Comparison of ENCODE assay signal across 11 mouse cellular contexts in genomic region chrX:85496943-85497342, GRCm38 (mm10).
DNase-seq lines count a peak whose midpoint lies in the region; ATAC-seq and TF ChIP-seq lines count a peak whose summit lies in the region.
"Had no signal": no experiment of that assay in that cellular context is flagged by ENCODE, and none has a peak within 500 bp of the region (broad histone marks: within the 10 kb centered on the region; RNA-seq: fewer than 3 reads in every experiment).

No protein-coding gene starts in this region.

- no peak overlapping the region for H3K4me2 ChIP-seq in intestine, postnatal 0 days (replicated peaks; ENCODE audit: low read depth)
- H3K4me2 ChIP-seq in intestine, embryonic 16.5 days (ENCODE audit: low read depth, low read length) = no peak overlapping the region
- H3K4me2 ChIP-seq: embryonic facial prominence, embryonic 15.5 days had no signal

- no peaks in the 10 kb centered on the region for H3K4me1 ChIP-seq in intestine, postnatal 0 days (replicated peaks; ENCODE audit: control insufficient read depth, insufficient read depth, low read length)
- H3K4me1 ChIP-seq in intestine, embryonic 16.5 days (ENCODE audit: control insufficient read depth, insufficient read depth, low read length) = no peaks in the 10 kb centered on the region
- H3K4me1 ChIP-seq: embryonic facial prominence, embryonic 15.5 days had no signal

- 62% methylated on average over 1 of the region's 1 CpGs for WGBS in intestine, postnatal 0 days
- 68% methylated on average over 1 of the region's 1 CpGs for WGBS in intestine, embryonic 16.5 days

- H3K27me3 ChIP-seq in intestine, postnatal 0 days (replicated peaks; ENCODE audit: control insufficient read depth, insufficient read depth, low read length) = no peaks in the 10 kb centered on the region
- no peaks in the 10 kb centered on the region for H3K27me3 ChIP-seq in intestine, embryonic 16.5 days (replicated peaks; ENCODE audit: control insufficient read depth, insufficient read depth, low read length)
- H3K27me3 ChIP-seq: embryonic facial prominence, embryonic 15.5 days had no signal

- H3K36me3 ChIP-seq in intestine, postnatal 0 days (ENCODE audit: control insufficient read depth, insufficient read depth) = no peaks in the 10 kb centered on the region
- H3K36me3 ChIP-seq in intestine, embryonic 16.5 days (ENCODE audit: control insufficient read depth, insufficient read depth, low read length) = no peaks in the 10 kb centered on the region
- H3K36me3 ChIP-seq: embryonic facial prominence, embryonic 15.5 days; G1E had no signal

- DNase-seq in adrenal gland, adult 2 months = peak; percentile 6
- no peak for DNase-seq in adrenal gland, postnatal 4 days (ENCODE audit: low spot score in 2 of 2)
- DNase-seq in right cerebral cortex, adult 2 months (ENCODE audit: low spot score in 2 of 2) = peak; percentile 10 to 23
- no peak for DNase-seq in right cerebral cortex, postnatal 25 days
- peak; percentile 2 for DNase-seq in testis, postnatal 14 days (ENCODE audit: low spot score)
- no peak for DNase-seq in thymus, postnatal 36 days
- DNase-seq: adrenal gland, adult 8-10 months had no signal

- H3K9ac ChIP-seq in intestine, postnatal 0 days (ENCODE audit: low read depth, low read length) = no peak overlapping the region
- H3K9ac ChIP-seq in intestine, embryonic 16.5 days (ENCODE audit: low read depth, low read length) = no peak overlapping the region
- H3K9ac ChIP-seq: embryonic facial prominence, embryonic 15.5 days had no signal

- H3K9me3 ChIP-seq in intestine, postnatal 0 days (ENCODE audit: control insufficient read depth) = no peaks in the 10 kb centered on the region
- H3K9me3 ChIP-seq in intestine, embryonic 16.5 days (ENCODE audit: control insufficient read depth, low read length) = no peaks in the 10 kb centered on the region
- H3K9me3 ChIP-seq: embryonic facial prominence, embryonic 15.5 days; G1E had no signal

- no peak for ATAC-seq in intestine, postnatal 0 days
- ATAC-seq in intestine, embryonic 16.5 days = no peak

- H3K27ac ChIP-seq in intestine, postnatal 0 days (ENCODE audit: low read depth, low read length) = no peak overlapping the region
- H3K27ac ChIP-seq in intestine, embryonic 16.5 days (ENCODE audit: low read length) = no peak overlapping the region
- H3K27ac ChIP-seq: embryonic facial prominence, embryonic 15.5 days had no signal

- H3K4me3 ChIP-seq in intestine, postnatal 0 days (ENCODE audit: low read depth, low read length) = no peak overlapping the region
- no peak overlapping the region for H3K4me3 ChIP-seq in intestine, embryonic 16.5 days (ENCODE audit: low read length)
- H3K4me3 ChIP-seq: embryonic facial prominence, embryonic 15.5 days had no signal

- TF ChIP-seq CTCF in intestine, postnatal 0 days (IDR thresholded peaks at IDR 0.05; ENCODE audit: low read depth) = peak; percentile 57

Comparison
In these comparisons a context has a peak if more than half of its experiments do, and no peak if none do; other contexts are left out.
1. DNase-seq: peak in adrenal gland, adult 2 months (single experiment), right cerebral cortex, adult 2 months (2 of 2) and testis, postnatal 14 days (single experiment); none in adrenal gland, postnatal 4 days (0 of 2), right cerebral cortex, postnatal 25 days (single experiment) and thymus, postnatal 36 days (0 of 2).